Mouse (Mus musculus): ENCODE data around the gene Zfp980. TPM values are rescaled to one million over a fixed set of nuclear protein-coding genes. Genes with fewer than 3 reads are reported as not detected.

The Zfp980 gene
- not detected in 2 replicates for polyA plus RNA-seq (2012; rRNA removed)

GRCm38 (mm10) chr4:145670385-145670784 is at the start of gene Zfp980:
Gene Zfp980 (plus strand): TSS chr4:145670685.

Other genes with a start within 250 kb of the Zfp980 start
- 0.07 TPM in 1 of 2 replicates, not detected in the other for gene Zfp990, start 159.9 kb upstream of the Zfp980 start, polyA plus RNA-seq (2012; rRNA removed)
- gene Gm13212, start 85.5 kb upstream of the Zfp980 start, polyA plus RNA-seq (2012; rRNA removed), result 0.07 TPM in 1 of 2 replicates, not detected in the other
- not detected in 2 replicates for gene Zfp986, start 198.1 kb downstream of the Zfp980 start, polyA plus RNA-seq (2012; rRNA removed)